Mouse (Mus musculus): ENCODE measurements at regions not wholly inside any gene's neighbourhood (a gene's known extent, or its start where the extent isn't known, plus 50 kb on each side); places are given as distances from the start of the nearest gene placed in this dataset.

DNA sequence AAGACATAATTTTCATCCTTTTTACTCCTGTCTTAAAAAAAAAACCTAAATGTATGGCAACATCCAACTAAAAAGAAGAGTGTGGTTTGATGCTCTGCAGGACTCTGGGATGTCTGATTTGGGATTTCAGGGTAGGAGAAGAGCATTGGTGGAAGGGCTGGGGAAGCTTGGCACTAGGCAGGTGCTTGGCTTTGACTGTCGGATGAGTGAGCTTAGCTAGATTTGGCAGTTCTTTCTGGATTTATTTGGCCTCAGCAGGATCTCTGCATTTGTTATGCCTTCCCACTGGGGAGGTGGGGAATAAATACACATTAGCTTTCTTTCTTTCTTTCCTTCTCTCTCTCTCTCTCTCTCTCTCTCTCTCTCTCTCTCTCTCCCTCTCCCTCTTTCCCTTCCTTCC is 118.1 kb upstream of the Auts2 start:
- Histone ChIP-seq H3K36me3 (no peaks in the 10 kb centered on the region), H3K4me2 (no peak overlapping the region), H3K27ac (replicated peaks) (no peak overlapping the region), H3K9ac (no peak overlapping the region), H3K4me3 (no peak overlapping the region), H3K9me3 (no peaks in the 10 kb centered on the region), H3K4me1 (replicated peaks) (no peaks in the 10 kb centered on the region), H3K27me3 (no peaks in the 10 kb centered on the region)
- WGBS = 60% methylated on average over 1 of the region's 1 CpGs
- no peak for ATAC-seq (ENCODE audit: low FRiP score, low read depth)

DNA sequence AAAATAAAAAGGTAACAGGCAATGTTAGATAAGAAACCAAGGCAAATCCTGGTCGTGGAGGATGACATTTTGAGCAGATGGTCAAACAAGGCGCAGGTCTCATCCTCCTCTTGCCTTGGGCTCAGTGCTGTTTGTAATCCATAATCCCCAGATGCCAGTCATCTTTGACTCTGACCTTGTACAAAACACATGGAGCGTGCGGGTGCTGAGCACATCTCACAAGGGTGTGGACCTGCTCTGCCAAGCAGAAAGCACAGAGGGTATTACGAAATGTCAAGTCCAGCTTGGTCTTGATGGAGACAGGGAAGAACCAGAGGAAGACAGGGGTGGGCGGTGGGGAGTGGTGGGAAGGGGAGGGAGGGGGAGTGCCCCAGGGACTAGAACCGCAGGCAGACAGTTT is 116.9 kb upstream of the Auts2 start:
- H3K4me3 ChIP-seq = no peak overlapping the region
- no peak overlapping the region for H3K9ac ChIP-seq
- H3K4me2 ChIP-seq = no peak overlapping the region
- no peaks in the 10 kb centered on the region for H3K9me3 ChIP-seq
- no peaks in the 10 kb centered on the region for H3K27me3 ChIP-seq
- no peak overlapping the region for H3K27ac ChIP-seq (replicated peaks)
- no peak for ATAC-seq (ENCODE audit: low FRiP score, low read depth)
- H3K36me3 ChIP-seq = no peaks in the 10 kb centered on the region
- H3K4me1 ChIP-seq (replicated peaks) = no peaks in the 10 kb centered on the region
- WGBS = 74% methylated on average over 7 of the region's 7 CpGs

DNA sequence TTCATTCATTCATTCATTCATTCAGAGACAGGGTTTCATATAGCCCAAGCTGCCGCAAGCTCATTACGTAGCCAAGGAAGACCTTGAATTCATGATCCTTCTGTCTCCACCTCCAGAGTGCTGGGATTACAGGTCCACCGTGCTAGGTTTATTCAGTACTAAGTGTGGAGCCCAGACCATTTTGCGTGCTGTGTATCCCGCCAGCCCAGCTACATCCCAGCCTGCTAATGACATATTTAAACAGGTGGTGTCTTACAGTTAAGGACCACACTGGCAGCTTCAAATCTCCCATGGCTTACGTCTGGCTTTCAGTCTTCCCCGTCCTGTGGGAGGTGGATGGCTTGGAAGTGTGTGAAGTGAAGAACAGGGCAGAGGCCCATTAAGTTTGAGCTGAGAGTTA is 111.2 kb upstream of the Auts2 start:
- WGBS = 90% methylated on average over 7 of the region's 7 CpGs
- H3K27me3 ChIP-seq = no peaks in the 10 kb centered on the region

GRCm38 (mm10) chr5:132653694-132654300 is 110.7 kb upstream of the Auts2 start:
- Histone ChIP-seq H3K4me3 (no peak overlapping the region), H3K9me3 (no peaks in the 10 kb centered on the region), H3K36me3 (no peaks in the 10 kb centered on the region), H3K27me3 (no peaks in the 10 kb centered on the region), H3K27ac (replicated peaks) (no peak overlapping the region), H3K9ac (no peak overlapping the region), H3K4me1 (replicated peaks) (peaks cover 8% of the 10 kb centered on the region; the same call in 1 of the 2 replicates), H3K4me2 (no peak overlapping the region)
- ATAC-seq (ENCODE audit: low FRiP score, low read depth) = peak; percentile 38; the same call in 1 of the 2 replicates
- WGBS = 34% methylated on average over 6 of the region's 6 CpGs

More for the DNA sequence above, 111.2 kb upstream of the Auts2 start:
- no peak overlapping the region for H3K4me2 ChIP-seq
- H3K9me3 ChIP-seq = no peaks in the 10 kb centered on the region
- no peak overlapping the region for H3K9ac ChIP-seq
- H3K4me1 ChIP-seq (replicated peaks) = peaks cover 8% of the 10 kb centered on the region; the same call in 1 of the 2 replicates
- no peak overlapping the region for H3K27ac ChIP-seq (replicated peaks)
- ATAC-seq (ENCODE audit: low FRiP score, low read depth) = no peak
- no peak overlapping the region for H3K4me3 ChIP-seq
- H3K36me3 ChIP-seq = no peaks in the 10 kb centered on the region

GRCm38 (mm10) chr5:132652201-132652600 is 109.1 kb upstream of the Auts2 start:
- no peaks in the 10 kb centered on the region for H3K27me3 ChIP-seq
- no peak overlapping the region for H3K4me2 ChIP-seq
- no peaks in the 10 kb centered on the region for H3K36me3 ChIP-seq
- no peak overlapping the region for H3K4me3 ChIP-seq
- H3K27ac ChIP-seq (replicated peaks) = no peak overlapping the region
- WGBS = 41% methylated on average over 1 of the region's 1 CpGs
- no peak for ATAC-seq (ENCODE audit: low FRiP score, low read depth)
- peaks cover 8% of the 10 kb centered on the region; the same call in 1 of the 2 replicates for H3K4me1 ChIP-seq (replicated peaks)
- H3K9ac ChIP-seq = no peak overlapping the region
- no peaks in the 10 kb centered on the region for H3K9me3 ChIP-seq

- H3K36me3 ChIP-seq = no peaks in the 10 kb centered on the region
- H3K27me3 ChIP-seq = no peaks in the 10 kb centered on the region
- no peaks in the 10 kb centered on the region for H3K9me3 ChIP-seq
- ATAC-seq (ENCODE audit: low FRiP score, low read depth) = no peak
- H3K4me3 ChIP-seq = no peak overlapping the region
- H3K27ac ChIP-seq (replicated peaks) = no peak overlapping the region
- no peak overlapping the region for H3K9ac ChIP-seq
- H3K4me1 ChIP-seq (replicated peaks) = peaks cover 8% of the 10 kb centered on the region; the same call in 1 of the 2 replicates
- WGBS = 60% methylated on average over 7 of the region's 7 CpGs
- H3K4me2 ChIP-seq = no peak overlapping the region
Measured at GRCm38 (mm10) chr5:132649771-132650170, 106.6 kb upstream of the Auts2 start.

DNA sequence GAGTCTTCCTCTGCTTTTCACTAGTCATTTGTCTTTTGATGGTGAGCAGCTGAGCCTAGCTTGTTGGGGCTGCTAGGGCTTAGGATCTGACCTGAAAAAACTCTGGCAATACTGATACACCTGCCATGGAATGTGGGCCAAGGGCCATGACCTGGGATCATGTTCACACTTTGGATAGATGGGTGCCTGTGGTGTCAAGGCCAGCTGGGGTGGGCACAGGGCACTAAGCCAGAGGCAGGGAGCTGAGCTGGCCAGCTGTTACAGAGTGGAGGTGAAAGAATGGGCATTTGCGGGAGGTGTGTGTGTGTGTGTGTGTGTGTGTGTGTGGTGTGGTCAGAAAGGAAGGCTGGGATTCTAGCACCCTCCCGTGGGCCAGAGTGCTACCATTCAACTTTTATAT is 105.6 kb upstream of the Auts2 start:
- 57% methylated on average over 2 of the region's 2 CpGs for WGBS
- peaks cover 3% of the 10 kb centered on the region; the same call in 1 of the 2 replicates for H3K4me1 ChIP-seq (replicated peaks)
- H3K27ac ChIP-seq (replicated peaks) = no peak overlapping the region
- no peak overlapping the region for H3K4me2 ChIP-seq
- no peaks in the 10 kb centered on the region for H3K36me3 ChIP-seq
- H3K9me3 ChIP-seq = no peaks in the 10 kb centered on the region
- H3K9ac ChIP-seq = no peak overlapping the region
- ATAC-seq (ENCODE audit: low FRiP score, low read depth) = no peak
- H3K27me3 ChIP-seq = no peaks in the 10 kb centered on the region
- H3K4me3 ChIP-seq = no peak overlapping the region

DNA sequence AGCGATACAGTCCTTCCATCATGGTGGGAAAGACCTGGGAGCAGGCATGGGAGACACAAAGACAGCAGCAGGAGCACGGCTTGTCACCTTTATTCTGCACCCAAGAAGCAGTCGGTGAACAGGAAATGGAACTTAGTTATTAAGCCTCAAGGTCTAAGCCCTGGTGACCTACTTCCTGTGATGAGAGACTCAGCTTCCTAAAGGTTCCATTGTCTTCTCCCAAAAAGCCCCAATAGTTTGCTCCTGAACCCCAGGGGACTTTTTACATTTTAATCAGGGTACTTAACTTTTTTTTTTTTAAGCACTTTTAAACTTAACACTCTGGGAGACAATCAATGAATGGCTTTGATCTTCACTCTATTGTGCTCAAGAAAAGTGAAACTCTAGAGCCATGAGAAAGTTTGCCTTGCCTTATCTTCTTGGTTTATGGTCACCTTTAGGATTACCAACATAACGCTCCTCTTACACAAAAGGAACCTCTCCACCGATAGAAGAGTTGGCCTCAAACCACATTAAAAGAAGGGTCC is 101.6 kb upstream of the Auts2 start:
- Histone ChIP-seq H3K4me1 (replicated peaks) (no peaks in the 10 kb centered on the region), H3K9me3 (no peaks in the 10 kb centered on the region), H3K27me3 (no peaks in the 10 kb centered on the region), H3K36me3 (no peaks in the 10 kb centered on the region), H3K27ac (replicated peaks) (no peak overlapping the region), H3K4me2 (no peak overlapping the region), H3K4me3 (no peak overlapping the region), H3K9ac (no peak overlapping the region)
- WGBS = 76% methylated on average over 5 of the region's 5 CpGs
- ATAC-seq (ENCODE audit: low FRiP score, low read depth) = no peak

GRCm38 (mm10) chr5:132643270-132643669 is 100.1 kb upstream of the Auts2 start:
- Histone ChIP-seq H3K9me3 (no peaks in the 10 kb centered on the region), H3K27me3 (no peaks in the 10 kb centered on the region), H3K27ac (replicated peaks) (no peak overlapping the region), H3K9ac (no peak overlapping the region), H3K4me1 (replicated peaks) (no peaks in the 10 kb centered on the region), H3K4me3 (no peak overlapping the region), H3K36me3 (no peaks in the 10 kb centered on the region), H3K4me2 (no peak overlapping the region)
- no peak for ATAC-seq (ENCODE audit: low FRiP score, low read depth)
- 48% methylated on average over 3 of the region's 3 CpGs for WGBS

DNA sequence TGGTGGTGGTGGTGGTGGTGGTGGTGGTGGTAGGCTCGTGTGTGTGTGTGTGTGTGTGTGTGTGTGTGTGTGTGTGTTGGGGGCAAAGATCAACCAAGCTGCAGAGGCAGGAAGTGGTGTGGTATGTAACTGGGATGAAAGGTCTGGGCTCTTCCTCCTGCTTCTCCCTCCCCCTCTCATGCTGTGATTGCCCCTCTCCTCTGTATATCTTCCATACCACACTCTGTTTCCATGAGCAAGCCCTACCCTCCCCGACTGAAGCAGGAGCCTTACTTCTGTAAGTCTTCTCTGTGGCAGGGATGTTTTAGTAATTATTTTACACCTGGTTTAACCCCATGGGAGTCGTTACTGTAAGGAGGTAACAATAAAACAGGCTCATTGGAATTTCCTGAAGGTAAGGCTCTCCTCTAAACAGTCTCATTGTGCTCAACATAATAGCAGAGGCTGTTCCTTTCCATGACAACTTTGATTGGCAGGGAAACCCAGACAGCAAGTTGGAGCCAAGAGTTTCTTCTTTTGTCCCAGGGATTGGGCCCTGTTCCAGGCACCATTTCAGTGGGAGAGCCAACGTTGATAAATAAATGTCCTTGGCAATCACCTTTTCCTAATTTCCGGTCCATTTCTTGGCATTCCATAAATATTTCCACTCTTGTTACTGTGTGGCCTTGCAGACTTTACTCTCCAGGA is 90.2 kb upstream of the Auts2 start:
- H3K4me1 ChIP-seq (replicated peaks) = no peaks in the 10 kb centered on the region
- H3K27me3 ChIP-seq = no peaks in the 10 kb centered on the region
- ATAC-seq (ENCODE audit: low FRiP score, low read depth) = no peak
- WGBS = 42% methylated on average over 5 of the region's 5 CpGs
- no peaks in the 10 kb centered on the region for H3K36me3 ChIP-seq
- H3K9ac ChIP-seq = no peak overlapping the region
- H3K4me3 ChIP-seq = no peak overlapping the region
- H3K4me2 ChIP-seq = no peak overlapping the region
- no peaks in the 10 kb centered on the region for H3K9me3 ChIP-seq
- H3K27ac ChIP-seq (replicated peaks) = no peak overlapping the region

GRCm38 (mm10) chr5:132621751-132622150 is 78.6 kb upstream of the Auts2 start:
- Histone ChIP-seq H3K27ac (replicated peaks) (no peak overlapping the region), H3K36me3 (no peaks in the 10 kb centered on the region), H3K9me3 (peaks cover 6% of the 10 kb centered on the region; the same call in 1 of the 2 replicates), H3K4me2 (no peak overlapping the region), H3K4me1 (replicated peaks) (peaks cover 9% of the 10 kb centered on the region), H3K9ac (no peak overlapping the region), H3K4me3 (no peak overlapping the region), H3K27me3 (no peaks in the 10 kb centered on the region)
- WGBS = 34% methylated on average over 7 of the region's 7 CpGs
- no peak for ATAC-seq (ENCODE audit: low FRiP score, low read depth)

- peaks cover 8% of the 10 kb centered on the region for H3K4me1 ChIP-seq (replicated peaks)
- peaks cover 6% of the 10 kb centered on the region; the same call in 1 of the 2 replicates for H3K9me3 ChIP-seq
- no peak overlapping the region for H3K27ac ChIP-seq (replicated peaks)
- no peak overlapping the region for H3K4me3 ChIP-seq
- WGBS = 71% methylated on average over 3 of the region's 3 CpGs
- H3K4me2 ChIP-seq = no peak overlapping the region
- no peaks in the 10 kb centered on the region for H3K27me3 ChIP-seq
- no peak for ATAC-seq (ENCODE audit: low FRiP score, low read depth)
- no peaks in the 10 kb centered on the region for H3K36me3 ChIP-seq
- H3K9ac ChIP-seq = no peak overlapping the region
Measured at GRCm38 (mm10) chr5:132617241-132617640, 74.1 kb upstream of the Auts2 start.

Measured in hindbrain, embryonic 15.5 days (tissue).